Mouse (Mus musculus): ENCODE measurements around the gene Rpl22.

The Rpl22 gene

DNA sequence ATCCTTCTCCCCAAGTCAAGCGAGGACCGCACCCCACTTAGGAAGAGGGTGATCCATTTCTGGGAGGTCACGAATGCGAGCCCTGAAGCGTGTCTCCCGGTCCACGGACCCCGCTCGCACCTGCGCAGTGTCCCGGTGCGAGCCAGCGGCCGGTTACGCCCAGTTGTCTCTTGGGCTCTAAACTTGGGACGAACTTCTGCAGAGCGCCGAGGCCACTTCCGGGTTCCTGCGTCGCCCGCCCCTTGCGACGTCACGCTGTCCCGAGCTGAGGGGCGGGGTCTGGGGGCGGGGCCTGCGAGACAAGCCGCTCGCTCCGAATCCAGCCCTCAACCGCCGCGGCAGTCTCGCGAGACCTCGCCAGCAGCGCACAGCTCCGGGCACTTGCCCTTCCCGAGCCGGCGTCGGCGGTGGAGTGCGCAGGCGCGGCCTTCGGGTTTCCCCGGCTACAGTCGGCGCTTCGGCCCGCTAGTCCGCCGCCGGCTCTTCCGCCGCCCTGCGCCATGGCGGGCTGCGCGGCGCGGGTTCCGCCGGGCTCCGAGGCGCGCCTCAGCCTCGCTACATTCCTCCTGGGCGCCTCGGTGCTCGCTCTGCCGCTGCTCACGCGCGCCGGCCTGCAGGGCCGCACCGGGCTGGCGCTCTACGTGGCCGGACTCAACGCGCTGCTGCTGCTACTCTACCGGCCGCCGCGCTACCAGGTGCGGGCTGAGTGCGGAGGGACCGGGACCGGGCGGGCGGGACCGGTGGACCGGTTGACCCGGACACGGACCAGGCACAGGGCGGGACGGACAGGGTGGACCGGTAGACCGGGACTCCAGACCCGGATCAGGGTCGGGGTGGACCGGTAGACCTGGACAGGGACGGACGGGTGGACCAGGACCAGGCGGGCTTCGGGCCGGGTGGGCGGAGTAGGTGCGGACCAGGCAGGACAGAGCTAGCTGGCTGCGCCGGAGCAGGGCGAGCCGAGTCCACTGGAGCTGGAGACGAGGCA lies 28.4 kb upstream of the Rpl22 start, which contains the start of gene Icmt:
Icmt (plus strand) TSS at position 354 of the 988 bp plus-strand sequence.
- peak; percentile 100 for DNase-seq (ENCODE audit: low spot score)

DNA sequence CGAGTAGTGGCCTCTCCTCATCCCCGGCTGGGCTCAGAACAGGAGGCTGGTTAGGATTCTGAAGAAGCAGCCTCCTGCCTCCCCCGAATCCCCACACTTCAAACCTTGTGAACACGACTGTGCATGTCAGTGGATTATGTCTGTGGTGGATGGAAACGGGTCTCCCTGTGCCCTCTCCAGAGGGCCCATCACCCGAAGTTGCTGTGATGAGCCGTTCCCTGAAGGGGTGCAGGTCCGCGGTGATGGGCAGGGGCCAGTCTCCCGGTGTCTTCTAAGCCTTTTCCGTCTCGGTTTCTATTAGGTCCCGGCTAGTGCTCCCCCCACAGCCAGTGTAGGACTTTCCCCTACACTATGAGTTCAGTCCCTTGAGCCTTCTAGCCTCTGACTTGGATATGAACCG lies 26.7 kb upstream of the Rpl22 start:
- no peak for DNase-seq (ENCODE audit: low spot score)

DNA sequence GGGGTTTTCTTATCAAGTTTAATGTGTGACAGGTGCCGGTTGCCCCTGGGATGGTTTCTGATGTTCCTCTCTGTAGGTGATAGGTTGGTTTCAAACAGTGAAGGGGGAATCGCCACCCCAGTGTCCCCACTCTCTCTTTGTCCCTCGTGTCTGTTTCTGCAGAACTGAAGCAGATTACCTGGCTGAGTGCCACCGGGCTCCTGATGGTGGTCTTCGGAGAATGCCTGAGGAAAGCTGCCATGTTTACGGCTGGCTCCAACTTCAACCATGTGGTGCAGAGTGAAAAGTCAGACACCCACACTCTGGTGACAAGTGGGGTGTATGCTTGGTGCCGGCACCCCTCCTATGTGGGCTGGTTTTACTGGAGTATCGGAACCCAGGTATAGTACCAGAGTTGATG lies 25.2 kb upstream of the Rpl22 start:
- no peak for DNase-seq (ENCODE audit: low spot score)

DNA sequence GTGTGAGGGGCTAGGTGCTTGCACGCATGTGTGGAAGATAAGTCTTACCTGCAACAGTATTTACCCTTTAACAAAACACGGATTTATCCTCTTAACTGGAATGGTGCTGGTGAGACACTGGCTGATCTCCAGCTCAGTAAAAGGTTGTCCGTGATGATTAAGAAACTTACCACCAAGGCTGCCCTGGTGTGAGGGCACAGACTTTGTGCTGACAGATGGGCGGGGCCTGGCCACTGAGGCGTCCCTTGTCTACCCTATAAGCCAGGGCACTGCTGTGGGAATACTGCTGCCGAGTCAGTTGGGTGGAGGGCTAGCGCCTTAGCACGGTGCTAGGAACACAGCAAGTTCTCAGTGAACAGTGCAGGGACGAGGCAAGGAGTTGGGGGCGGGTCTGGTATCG lies 23.5 kb upstream of the Rpl22 start:
- no peak for DNase-seq (ENCODE audit: low spot score)

DNA sequence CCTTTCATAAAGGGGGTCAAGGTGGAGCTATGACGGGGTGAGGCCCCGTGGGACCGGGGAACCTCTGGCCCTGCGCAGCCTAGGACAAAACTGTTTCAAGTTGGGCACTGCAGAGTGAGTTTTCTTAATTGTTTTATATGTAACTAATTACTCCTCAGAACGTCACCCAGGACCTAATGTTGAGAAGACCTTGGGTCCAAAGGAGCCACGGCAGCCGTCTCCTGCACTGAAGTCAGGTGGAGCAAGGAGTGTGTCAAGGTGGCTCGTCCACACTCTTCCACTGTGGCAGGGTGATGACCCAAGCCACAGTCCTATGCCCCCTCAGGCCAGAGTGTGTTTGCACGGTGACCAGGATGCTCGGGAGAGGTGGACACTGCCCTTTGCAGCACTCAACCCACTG lies 22.4 kb upstream of the Rpl22 start:
- DNase-seq (ENCODE audit: low spot score), result no peak

DNA sequence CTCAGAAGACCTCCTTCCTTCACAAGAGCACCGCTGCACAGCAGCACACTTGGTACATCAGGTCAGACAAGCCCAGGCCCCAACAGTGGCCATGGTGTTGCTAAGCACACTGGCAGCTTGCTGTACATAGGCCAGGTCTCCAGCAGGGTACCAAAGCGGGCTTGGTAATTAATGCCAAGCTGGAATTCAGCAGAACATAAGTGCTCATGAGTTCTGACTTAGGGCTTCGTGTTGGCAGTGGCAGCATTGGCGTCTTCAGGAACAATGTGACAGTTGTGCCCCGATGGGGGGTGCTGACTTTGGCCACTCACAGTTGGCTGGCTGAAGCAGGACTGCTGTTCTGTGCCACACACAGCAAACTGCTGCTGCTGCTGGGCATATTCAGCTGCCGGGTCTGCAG lies 20.9 kb upstream of the Rpl22 start:
- no peak for DNase-seq (ENCODE audit: low spot score)

DNA sequence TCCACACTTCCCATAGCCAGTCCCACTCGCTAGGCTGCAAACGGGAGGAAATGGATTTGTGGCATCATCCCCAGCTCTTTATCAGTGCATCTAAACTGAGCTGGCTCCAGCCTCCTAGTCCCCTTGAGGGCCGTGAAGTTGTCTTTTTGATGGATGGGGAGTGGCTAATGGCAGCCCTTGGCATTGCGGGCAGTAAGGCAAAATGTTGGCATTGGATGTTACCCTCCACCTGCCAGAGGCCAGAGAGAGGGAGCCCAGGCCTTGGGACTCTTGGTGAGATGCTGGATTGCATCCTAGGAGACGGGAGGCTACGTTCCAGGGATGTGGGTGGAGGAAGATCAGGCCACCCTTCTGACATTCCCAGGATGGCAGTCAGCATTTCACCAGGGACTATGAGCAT lies 19.6 kb upstream of the Rpl22 start:
- DNase-seq (ENCODE audit: low spot score), result no peak

DNA sequence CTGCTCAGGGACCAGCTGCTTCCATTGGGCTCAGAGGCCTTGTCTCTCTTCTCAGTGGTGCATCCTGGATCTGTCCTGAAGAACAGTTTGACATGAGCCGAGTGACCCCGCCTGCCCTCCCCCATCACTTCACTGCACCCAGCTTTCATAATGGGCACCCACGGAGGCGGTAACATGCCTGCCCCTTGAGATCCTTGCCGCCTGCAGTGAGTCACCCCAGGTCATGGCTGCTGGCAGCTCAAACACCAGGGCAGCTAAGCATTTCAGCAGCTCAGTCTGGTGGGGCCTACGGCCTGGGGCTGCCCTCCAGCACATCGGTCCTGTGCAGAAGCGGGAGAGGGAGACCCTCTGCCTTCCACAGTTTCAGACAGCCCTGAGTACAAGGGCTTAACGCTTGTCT lies 18.0 kb upstream of the Rpl22 start:
- no peak for DNase-seq (ENCODE audit: low spot score)

DNA sequence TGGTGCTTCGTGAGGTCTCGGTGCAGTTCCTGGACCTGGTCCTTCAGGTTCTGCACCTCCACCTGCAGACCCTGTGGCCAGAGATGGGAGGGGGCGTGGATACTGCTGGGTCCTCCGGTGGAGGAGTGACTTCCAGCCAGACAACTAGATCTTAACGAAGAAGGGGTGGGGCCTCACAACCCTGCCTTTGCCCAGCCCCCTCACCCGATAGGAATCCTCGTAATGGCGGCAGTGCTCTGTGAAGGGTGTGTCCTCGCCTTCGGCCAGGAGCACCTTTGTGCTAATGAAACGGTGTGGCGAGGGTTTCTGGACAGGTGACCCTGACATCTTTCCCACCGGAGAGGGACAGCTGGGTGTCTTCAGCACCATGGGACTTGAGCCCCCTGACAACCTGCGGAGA lies 13.4 kb upstream of the Rpl22 start:
- no peak for DNase-seq (ENCODE audit: low spot score)

DNA sequence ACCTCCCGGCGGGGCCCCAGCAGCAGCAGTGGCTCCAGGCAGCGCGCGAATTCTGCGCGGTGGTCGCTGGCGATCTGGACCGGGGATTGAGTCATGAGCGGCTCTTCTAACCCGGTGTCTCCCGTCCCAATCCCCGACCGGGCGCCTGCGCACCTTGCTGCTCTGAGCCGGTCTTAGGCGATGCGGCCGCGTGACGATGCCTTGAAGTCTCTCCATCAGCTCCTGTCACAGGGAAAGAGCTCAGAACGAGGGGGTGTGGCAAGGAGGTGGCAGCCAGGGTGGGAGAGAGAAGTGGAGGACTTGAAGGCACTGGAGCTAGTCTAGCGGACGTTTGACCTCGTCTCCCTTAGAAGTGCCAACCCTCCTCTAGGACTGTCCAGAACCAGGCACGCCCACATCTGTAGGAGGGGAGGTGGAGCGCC lies 12.3 kb upstream of the Rpl22 start:
- no peak for DNase-seq (ENCODE audit: low spot score)

DNA sequence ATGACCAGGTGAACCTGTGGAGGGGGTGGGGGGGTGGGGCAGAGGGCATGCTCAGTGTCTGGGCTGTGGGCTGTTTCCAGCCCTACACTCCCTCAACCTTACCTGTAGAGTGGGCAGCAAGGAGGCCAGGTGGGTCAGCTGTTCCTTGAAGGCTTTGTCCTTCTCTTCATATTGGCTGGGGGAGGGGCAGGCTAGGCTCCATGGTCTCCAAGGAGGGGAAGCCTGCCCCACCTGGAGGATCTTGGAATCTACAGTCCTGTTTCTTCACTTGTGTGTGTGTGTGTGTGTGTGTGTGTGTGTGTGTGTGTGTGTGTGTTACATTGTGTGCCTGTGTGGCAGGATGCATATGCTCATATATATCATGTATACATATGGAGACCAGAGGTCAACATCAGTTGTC lies 11.6 kb upstream of the Rpl22 start:
- no peak for DNase-seq (ENCODE audit: low spot score)

DNA sequence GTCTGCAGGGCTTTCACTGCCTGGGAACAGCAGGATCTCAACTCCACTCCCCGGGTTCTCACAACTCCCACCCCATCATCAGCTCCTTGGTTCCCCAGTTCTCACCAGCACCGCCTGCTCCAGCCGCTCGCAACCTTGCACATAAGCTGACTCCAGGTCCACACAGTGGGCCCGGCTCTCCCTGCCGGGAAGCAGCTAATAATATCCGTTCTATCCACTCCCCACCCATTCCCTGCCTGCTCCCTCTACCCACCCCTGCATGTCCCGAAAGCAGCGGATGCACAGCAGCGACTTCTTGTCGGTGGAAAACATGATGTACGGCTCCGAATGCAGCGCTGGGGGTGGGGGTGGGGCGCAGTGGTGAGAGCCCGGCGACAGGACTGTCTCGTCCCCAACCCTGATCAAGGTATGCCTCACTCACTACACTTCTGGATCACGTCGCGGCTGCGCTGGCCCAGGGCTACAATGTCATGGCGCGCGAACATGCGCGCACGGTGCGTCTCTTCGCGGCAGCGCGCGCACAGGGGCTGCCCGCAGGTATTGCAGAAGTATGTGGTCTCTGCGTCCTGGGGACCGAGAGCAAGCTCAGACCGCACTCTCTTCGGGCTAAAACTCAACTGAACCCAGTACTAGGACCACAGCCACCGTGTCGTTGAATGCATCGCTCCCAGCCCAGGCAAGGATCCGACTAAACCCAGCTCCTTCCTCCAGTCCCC lies 9.9 kb upstream of the Rpl22 start:
- DNase-seq (ENCODE audit: low spot score), result no peak

DNA sequence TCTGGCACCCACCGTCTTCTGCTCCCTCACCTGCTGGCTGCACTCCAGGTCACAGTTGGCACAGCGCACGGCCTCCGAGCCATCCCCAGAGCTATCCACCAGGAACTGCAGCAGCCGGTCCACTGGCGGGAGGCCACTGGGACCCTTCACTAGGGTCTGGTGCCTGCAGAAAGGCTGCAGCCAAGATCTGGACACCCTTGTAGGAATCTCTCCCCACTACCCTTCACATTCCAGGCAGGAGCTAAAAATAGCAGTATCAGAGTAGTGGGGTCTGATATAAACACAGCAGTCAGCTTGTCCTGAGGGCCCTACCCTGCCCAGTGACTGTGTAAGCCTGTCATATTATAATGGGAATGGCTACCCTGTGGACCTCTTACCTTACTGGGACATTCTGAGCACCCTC lies 7.9 kb upstream of the Rpl22 start:
- DNase-seq (ENCODE audit: low spot score), result no peak

DNA sequence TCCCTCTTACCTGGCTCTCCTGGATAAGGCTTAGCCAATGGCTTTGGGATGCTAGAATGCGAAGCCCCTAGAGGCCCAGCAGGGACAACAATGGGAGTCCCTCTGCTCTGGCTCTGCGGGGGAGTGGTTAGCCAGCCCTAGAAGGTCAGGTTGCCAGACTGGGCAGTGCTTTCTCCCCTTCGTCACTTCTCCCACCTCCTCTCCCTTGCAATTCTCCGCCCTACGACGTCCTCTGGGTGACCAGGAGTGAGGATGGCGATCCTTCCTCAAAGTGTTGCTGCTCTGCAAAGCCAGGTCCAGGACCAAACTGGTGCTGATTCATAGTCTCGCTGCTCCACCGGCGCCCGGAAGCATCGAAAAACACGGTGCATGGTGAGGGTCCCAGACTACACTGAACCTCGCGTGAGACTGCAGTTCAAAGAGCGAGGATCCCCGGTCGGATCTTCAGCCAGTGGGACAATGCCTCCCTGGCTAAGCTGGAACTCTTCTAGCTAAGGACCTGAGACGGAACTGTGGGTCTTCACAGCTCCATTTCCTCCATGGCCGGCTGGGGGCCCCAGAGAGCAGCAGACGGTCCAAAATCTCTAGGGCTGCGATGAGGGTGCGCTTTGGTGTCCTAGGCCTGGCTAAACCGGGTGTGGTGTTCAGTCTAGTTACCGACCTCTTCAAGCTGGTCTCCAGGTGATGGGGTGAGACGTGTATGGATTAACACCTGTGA lies 6.9 kb upstream of the Rpl22 start, which contains the start of gene Rnf207:
Rnf207 (minus strand) TSS at position 477 of the 718 bp plus-strand sequence.
- DNase-seq (ENCODE audit: low spot score), result peak; percentile 46

DNA sequence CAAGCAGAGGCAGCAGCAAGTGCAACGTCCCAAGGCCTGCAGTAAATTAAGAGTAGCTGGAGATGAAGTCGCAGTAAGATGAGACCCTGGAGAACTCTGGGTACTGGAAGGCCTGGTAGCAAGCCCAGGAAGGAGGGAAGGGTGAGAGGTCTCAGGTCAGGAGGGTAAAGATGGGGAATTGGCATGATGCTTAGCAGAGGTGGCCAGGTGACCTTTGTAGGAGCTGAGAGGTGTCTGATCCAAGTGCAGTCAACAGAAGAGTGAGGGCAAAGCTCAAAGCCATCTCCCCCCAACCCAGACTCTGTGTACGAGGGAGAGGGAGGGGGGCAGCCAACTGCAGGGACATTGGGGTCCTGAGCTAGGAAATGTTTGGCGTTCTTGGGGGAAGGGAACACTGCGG lies 4.1 kb upstream of the Rpl22 start:
- no peak for DNase-seq (ENCODE audit: low spot score)

DNA sequence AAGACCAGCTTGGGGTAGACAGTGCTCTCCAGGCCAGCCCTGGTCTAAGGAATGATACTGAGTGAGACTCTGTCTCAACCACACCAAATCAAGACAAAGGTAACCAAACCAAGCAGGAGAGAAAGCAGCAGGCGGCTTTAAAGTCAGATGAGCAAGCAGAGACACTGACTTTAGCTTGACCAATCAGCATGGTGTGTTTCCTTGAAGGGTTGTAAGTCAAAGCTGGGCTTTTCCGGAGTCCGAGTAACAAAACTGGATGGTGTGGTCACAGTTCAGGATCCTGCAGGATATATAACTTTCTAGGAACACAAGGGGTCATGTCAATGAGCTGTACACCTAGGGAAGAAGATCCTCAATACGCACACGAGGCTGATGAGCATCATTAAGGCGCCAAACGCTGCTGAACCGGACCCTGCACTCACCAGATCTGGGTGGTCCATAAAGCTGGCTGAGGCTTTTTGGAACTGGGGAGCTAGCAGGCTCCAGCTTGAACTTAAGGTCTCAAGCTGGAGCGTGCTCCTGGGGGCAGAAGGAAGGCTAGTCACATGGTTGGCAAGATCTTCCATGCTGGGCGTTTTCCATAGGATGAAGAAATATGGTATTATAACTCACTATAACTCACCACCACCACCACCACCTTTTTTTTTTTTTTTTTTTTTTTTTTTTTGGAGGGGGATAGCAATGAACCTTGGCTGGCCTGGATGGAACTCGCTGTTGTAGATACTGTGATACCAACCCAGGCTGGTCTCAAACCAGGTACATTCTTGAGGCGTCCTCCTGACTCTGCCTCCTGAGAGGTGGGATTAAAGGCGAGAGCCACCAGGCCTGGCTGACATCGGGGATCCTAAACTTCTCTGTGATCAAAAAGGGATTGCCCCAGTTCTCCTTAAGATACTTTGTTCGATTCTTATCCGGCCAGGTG lies 640 bp upstream of the Rpl22 start:
- DNase-seq (ENCODE audit: low spot score), result no peak

DNA sequence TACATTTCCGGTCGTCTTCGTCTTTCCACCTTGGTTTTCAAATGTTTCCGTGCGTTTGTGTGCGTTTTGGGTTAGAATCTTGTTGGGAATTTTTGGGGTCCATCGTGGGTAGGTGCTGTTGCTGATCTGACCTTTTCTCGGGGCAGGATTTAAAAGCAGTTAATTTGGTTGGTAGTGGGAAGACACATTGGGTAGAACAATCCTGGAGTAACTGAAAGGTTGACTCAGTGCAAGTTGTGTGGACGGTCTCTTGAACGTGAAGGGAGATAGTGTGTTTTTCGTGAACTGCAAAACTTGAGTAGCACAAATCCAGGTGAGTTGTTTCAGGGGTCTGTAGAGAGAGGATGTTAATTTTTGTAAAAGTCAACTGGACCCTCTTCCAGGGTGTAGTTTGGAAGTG lies 1.0 kb downstream of the Rpl22 start:
- DNase-seq (ENCODE audit: low spot score), result no peak

DNA sequence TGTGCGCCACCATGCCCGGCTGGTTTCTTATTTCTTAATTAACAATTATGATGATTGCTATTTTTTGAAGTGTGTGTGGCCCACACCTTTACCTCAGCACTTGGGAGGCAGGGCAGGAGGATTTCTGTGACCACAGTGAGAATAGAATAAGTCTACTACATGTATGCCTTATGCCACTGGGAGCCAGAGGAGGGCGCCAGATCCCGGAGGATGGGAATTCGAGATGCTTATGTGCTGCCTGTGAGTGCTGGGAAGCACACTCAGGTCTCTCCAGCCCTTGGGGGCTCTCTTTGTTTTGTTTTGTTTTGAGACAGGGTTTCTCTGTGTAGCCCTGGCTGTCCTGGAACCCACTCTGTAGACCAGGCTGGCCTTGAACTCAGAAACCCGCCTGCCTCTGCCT lies 3.1 kb downstream of the Rpl22 start:
- no peak for DNase-seq (ENCODE audit: low spot score)

DNA sequence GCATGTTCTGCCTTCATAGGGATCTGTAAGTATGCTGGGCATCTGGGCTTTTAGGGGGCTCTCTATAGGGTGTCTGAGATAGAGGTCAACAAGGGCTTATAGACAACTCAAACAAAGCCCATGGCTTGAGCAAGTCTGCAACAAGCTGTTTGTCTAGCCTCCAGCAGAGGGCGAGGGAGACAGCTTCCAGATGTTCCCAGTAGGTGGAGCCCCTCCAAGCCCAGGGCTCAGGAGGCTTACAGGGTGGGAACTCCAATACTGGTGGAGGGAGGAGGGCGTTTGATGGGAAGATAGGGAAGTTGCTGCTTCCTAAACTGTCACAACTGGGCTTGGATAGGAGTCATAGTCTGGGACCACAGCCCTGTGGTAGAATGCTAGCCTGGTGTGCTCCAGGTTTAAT lies 7.4 kb downstream of the Rpl22 start:
- DNase-seq (ENCODE audit: low spot score), result peak; percentile 51

DNA sequence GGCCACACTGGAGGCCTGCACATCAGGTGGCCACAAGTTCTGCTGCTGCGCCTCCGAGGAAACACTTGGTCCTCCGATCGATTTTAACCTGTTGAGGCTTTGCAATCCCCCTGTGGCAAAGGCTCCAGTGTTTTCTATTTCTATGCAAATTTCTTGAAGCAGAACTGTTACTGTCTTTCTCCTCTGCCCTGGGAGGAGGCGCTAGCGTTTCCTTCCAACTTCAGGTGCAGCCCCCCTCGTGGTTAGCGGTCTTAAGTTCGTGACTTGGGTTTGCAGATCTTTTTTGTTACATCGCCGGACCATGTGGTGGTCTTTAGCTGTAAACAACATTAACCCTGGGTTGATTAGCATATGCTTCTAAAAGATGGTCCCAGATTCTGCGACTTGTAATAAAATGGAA lies 8.0 kb downstream of the Rpl22 start:
- DNase-seq (ENCODE audit: low spot score), result no peak

DNA sequence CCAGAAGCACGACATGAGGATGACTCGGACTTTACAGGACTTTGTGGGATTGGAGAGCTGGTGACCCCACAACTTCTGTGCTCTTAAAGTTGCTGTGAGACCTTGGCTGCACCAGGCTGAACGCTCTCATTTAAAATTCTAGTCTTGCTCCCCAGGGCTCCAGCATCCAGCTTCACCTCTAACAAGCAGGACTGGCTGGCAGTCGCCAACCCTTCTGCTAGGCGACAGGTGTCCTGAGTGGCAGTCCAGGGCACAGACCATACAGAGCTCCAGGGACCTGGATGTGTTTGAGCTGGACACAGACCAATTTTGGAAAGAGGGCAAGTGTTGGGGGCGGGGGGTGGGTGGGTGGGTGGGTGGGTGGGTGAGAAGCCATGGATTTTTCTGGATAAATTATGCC lies 12.2 kb downstream of the Rpl22 start:
- no peak for DNase-seq (ENCODE audit: low spot score)

Data from lung, postnatal 25 days (tissue).